Mouse (Mus musculus) heart, adult 9 months (tissue): ENCODE data around the gene Cfap58.

Experiments
- DNase-seq, 2 experiments: peaks; one replicate each; pipeline ENCODE4 v3.0.0; 2022; ENCODE audit warnings: low spot score in 2 of 2

Gene Cfap58

GRCm38 (mm10) chr19:47978109-47978701 lies 40.7 kb downstream of the Cfap58 start:
- DNase-seq, result no peak

- no peak for DNase-seq
These were observed 42.0 kb downstream of the Cfap58 start for GRCm38 (mm10) chr19:47979446-47979845.

- DNase-seq, result no peak
These were observed 42.8 kb downstream of the Cfap58 start for GRCm38 (mm10) chr19:47980241-47980640.

GRCm38 (mm10) chr19:47985606-47986213 lies 48.2 kb downstream of the Cfap58 start:
- no peak for DNase-seq

- DNase-seq, result no peak
These were observed 50.5 kb downstream of the Cfap58 start for GRCm38 (mm10) chr19:47987986-47988385.

GRCm38 (mm10) chr19:47988456-47988855 lies 51.0 kb downstream of the Cfap58 start:
- DNase-seq, result peak in 1 of 2 experiments; percentile 2

GRCm38 (mm10) chr19:47988880-47989574 lies 51.6 kb downstream of the Cfap58 start:
- no peak for DNase-seq

- DNase-seq, result no peak
These were observed 52.1 kb downstream of the Cfap58 start for GRCm38 (mm10) chr19:47989575-47989891.

GRCm38 (mm10) chr19:48001240-48001639 lies 63.8 kb downstream of the Cfap58 start:
- DNase-seq, result no peak

- no peak for DNase-seq
These were observed 64.3 kb downstream of the Cfap58 start for GRCm38 (mm10) chr19:48001774-48002173.

GRCm38 (mm10) chr19:48008771-48009413 lies 71.4 kb downstream of the Cfap58 start:
- DNase-seq, result no peak

- no peak for DNase-seq
These were observed 72.3 kb downstream of the Cfap58 start for GRCm38 (mm10) chr19:48009586-48010331.

- no peak for DNase-seq
These were observed 82.6 kb downstream of the Cfap58 start for GRCm38 (mm10) chr19:48020103-48020502.

GRCm38 (mm10) chr19:48021435-48021834 lies 84.0 kb downstream of the Cfap58 start:
- DNase-seq, result no peak

- no peak for DNase-seq
These were observed 85.3 kb downstream of the Cfap58 start for GRCm38 (mm10) chr19:48022763-48023162.

- no peak for DNase-seq
These were observed 86.3 kb downstream of the Cfap58 start for GRCm38 (mm10) chr19:48023726-48024125.

- no peak for DNase-seq
These were observed 87.9 kb downstream of the Cfap58 start for GRCm38 (mm10) chr19:48025366-48025765.

GRCm38 (mm10) chr19:48026882-48027281 lies 89.4 kb downstream of the Cfap58 start:
- DNase-seq, result no peak

GRCm38 (mm10) chr19:48039554-48039953 lies 102.1 kb downstream of the Cfap58 start:
- DNase-seq, result no peak

GRCm38 (mm10) chr19:48047315-48047714 lies 109.8 kb downstream of the Cfap58 start:
- DNase-seq, result no peak

GRCm38 (mm10) chr19:48049361-48049760 lies 111.9 kb downstream of the Cfap58 start:
- peak; percentile 8 to 15 for DNase-seq

- peak in 1 of 2 experiments; percentile 8 for DNase-seq
These were observed 125.8 kb downstream of the Cfap58 start for GRCm38 (mm10) chr19:48063289-48063688.
